Mouse (Mus musculus) adrenal gland (tissue): ENCODE data around the gene Nrxn3.

ENCODE experiments used
- intact Hi-C: fragments of 180-260 bp; cut with DNase I; formaldehyde crosslinking; loops from one replicate; pipeline ENCODE4 v1.15.1; 2025

Gene Nrxn3

GRCm38 (mm10) chr12:89653211-89653610 is 930.5 kb downstream of the Nrxn3 start:
- intact Hi-C loops: no loop called here

GRCm38 (mm10) chr12:89661219-89661618 is 938.5 kb downstream of the Nrxn3 start:
- intact Hi-C loops: no loop called here

- intact Hi-C loops: no loop called here
Measured at GRCm38 (mm10) chr12:89668856-89669255, 946.2 kb downstream of the Nrxn3 start.

GRCm38 (mm10) chr12:89672819-89673218 is 950.1 kb downstream of the Nrxn3 start:
- intact Hi-C loops: no loop called here

GRCm38 (mm10) chr12:89685633-89686032 is 963.0 kb downstream of the Nrxn3 start:
- intact Hi-C loops: no loop called here

- intact Hi-C loops: no loop called here
Measured at GRCm38 (mm10) chr12:89689086-89689485, 966.4 kb downstream of the Nrxn3 start.

GRCm38 (mm10) chr12:89699469-89699868 is 976.8 kb downstream of the Nrxn3 start:
- intact Hi-C loops: no loop called here

GRCm38 (mm10) chr12:89700937-89701458 is 978.3 kb downstream of the Nrxn3 start:
- intact Hi-C loops: no loop called here

GRCm38 (mm10) chr12:89702931-89703330 is 980.3 kb downstream of the Nrxn3 start:
- intact Hi-C loops: no loop called here

GRCm38 (mm10) chr12:89707913-89708312 is 985.2 kb downstream of the Nrxn3 start:
- intact Hi-C loops: no loop called here

GRCm38 (mm10) chr12:89710459-89710858 is 987.8 kb downstream of the Nrxn3 start:
- intact Hi-C loops: no loop called here

GRCm38 (mm10) chr12:89711791-89712190 is 989.1 kb downstream of the Nrxn3 start:
- intact Hi-C loops: no loop called here

GRCm38 (mm10) chr12:89719194-89720080 is 996.8 kb downstream of the Nrxn3 start:
- intact Hi-C loops: no loop called here

- intact Hi-C loops: no loop called here
Measured at GRCm38 (mm10) chr12:89720945-89721344, 998.3 kb downstream of the Nrxn3 start.

GRCm38 (mm10) chr12:89722462-89722861 is 999.8 kb downstream of the Nrxn3 start:
- intact Hi-C loops: no loop called here

GRCm38 (mm10) chr12:89724048-89724447 is 1001.4 kb downstream of the Nrxn3 start:
- intact Hi-C loops: no loop called here

- intact Hi-C loops: no loop called here
Measured at GRCm38 (mm10) chr12:89742326-89742725, 1019.6 kb downstream of the Nrxn3 start.

- intact Hi-C loops: no loop called here
Measured at GRCm38 (mm10) chr12:89742796-89743195, 1020.1 kb downstream of the Nrxn3 start.

GRCm38 (mm10) chr12:89764191-89765082 is 1041.8 kb downstream of the Nrxn3 start:
- intact Hi-C loops: no loop called here

- intact Hi-C loops: no loop called here
Measured at GRCm38 (mm10) chr12:89765179-89765578, 1042.5 kb downstream of the Nrxn3 start.

- intact Hi-C loops: no loop called here
Measured at GRCm38 (mm10) chr12:89788794-89789193, 1066.1 kb downstream of the Nrxn3 start.

- intact Hi-C loops: no loop called here
Measured at GRCm38 (mm10) chr12:89789981-89790380, 1067.3 kb downstream of the Nrxn3 start.
